In genomic region chr5:104244261-104244660, GRCm38 (mm10) we compare ENCODE assay signal across 20 mouse cellular contexts. TPM values are rescaled to one million over a fixed set of nuclear protein-coding genes. Genes with fewer than 3 reads are reported as not detected.
A peak's percentile ranks its signal among the peaks of the same experiment; 100 is the strongest.
DNase-seq lines count a peak whose midpoint lies in the region; ATAC-seq and TF ChIP-seq lines count a peak whose summit lies in the region.
"Had no signal": no experiment of that assay in that cellular context is flagged by ENCODE, and none has a peak within 500 bp of the region (broad histone marks: within the 10 kb centered on the region; RNA-seq: fewer than 3 reads in every experiment).

No protein-coding gene starts in this region.

- 15% methylated on average over 2 of the region's 2 CpGs for WGBS in intestine, embryonic 15.5 days
- 11% methylated on average over 2 of the region's 2 CpGs for WGBS in intestine, postnatal 0 days
- WGBS in intestine, embryonic 16.5 days: 23% methylated on average over 2 of the region's 2 CpGs

- H3K4me2 ChIP-seq in intestine, embryonic 15.5 days (replicated peaks): no peak overlapping the region
- no peak overlapping the region for H3K4me2 ChIP-seq in intestine, postnatal 0 days (replicated peaks; ENCODE audit: low read depth)
- no peak overlapping the region for H3K4me2 ChIP-seq in intestine, embryonic 16.5 days (ENCODE audit: low read depth, low read length)

- H3K27ac ChIP-seq in intestine, embryonic 15.5 days: no peak overlapping the region
- H3K27ac ChIP-seq in intestine, postnatal 0 days (ENCODE audit: low read depth, low read length): no peak overlapping the region
- H3K27ac ChIP-seq in intestine, embryonic 16.5 days (ENCODE audit: low read length): no peak overlapping the region

- DNase-seq in retina, postnatal 1 day: no peak
- DNase-seq: adrenal gland, adult 2 months; adrenal gland, adult 8-10 months; adrenal gland, postnatal 10 days; adrenal gland, postnatal 14 days; adrenal gland, postnatal 25 days; adrenal gland, postnatal 36 days; B cell, adult 2 months; cerebellum, adult 11 months; cerebellum, adult 11-12 months; cerebellum, adult 18-20 months had no signal

- no peak overlapping the region for H3K9ac ChIP-seq in intestine, embryonic 15.5 days
- H3K9ac ChIP-seq in intestine, postnatal 0 days (ENCODE audit: low read depth, low read length): no peak overlapping the region
- no peak overlapping the region for H3K9ac ChIP-seq in intestine, embryonic 16.5 days (ENCODE audit: low read depth, low read length)

- no peaks in the 10 kb centered on the region for H3K4me1 ChIP-seq in intestine, embryonic 15.5 days (replicated peaks)
- no peaks in the 10 kb centered on the region for H3K4me1 ChIP-seq in intestine, postnatal 0 days (replicated peaks; ENCODE audit: control insufficient read depth, insufficient read depth, low read length)
- no peaks in the 10 kb centered on the region for H3K4me1 ChIP-seq in intestine, embryonic 16.5 days (ENCODE audit: control insufficient read depth, insufficient read depth, low read length)

- H3K9me3 ChIP-seq in intestine, embryonic 15.5 days: no peaks in the 10 kb centered on the region
- H3K9me3 ChIP-seq in intestine, postnatal 0 days (ENCODE audit: control insufficient read depth): no peaks in the 10 kb centered on the region
- H3K9me3 ChIP-seq in intestine, embryonic 16.5 days (ENCODE audit: control insufficient read depth, low read length): no peaks in the 10 kb centered on the region

- H3K27me3 ChIP-seq in intestine, embryonic 15.5 days (replicated peaks): no peaks in the 10 kb centered on the region
- no peaks in the 10 kb centered on the region; the same call in 1 of the 2 replicates for H3K27me3 ChIP-seq in intestine, postnatal 0 days (replicated peaks; ENCODE audit: control insufficient read depth, insufficient read depth, low read length)
- no peaks in the 10 kb centered on the region for H3K27me3 ChIP-seq in intestine, embryonic 16.5 days (replicated peaks; ENCODE audit: control insufficient read depth, insufficient read depth, low read length)
- H3K27me3 ChIP-seq: CH12.LX had no signal

- no peak overlapping the region for H3K4me3 ChIP-seq in intestine, embryonic 15.5 days (replicated peaks)
- no peak overlapping the region for H3K4me3 ChIP-seq in intestine, postnatal 0 days (ENCODE audit: low read depth, low read length)
- no peak overlapping the region for H3K4me3 ChIP-seq in intestine, embryonic 16.5 days (ENCODE audit: low read length)

- no peaks in the 10 kb centered on the region for H3K36me3 ChIP-seq in intestine, embryonic 15.5 days
- no peaks in the 10 kb centered on the region for H3K36me3 ChIP-seq in intestine, postnatal 0 days (ENCODE audit: control insufficient read depth, insufficient read depth)
- no peaks in the 10 kb centered on the region for H3K36me3 ChIP-seq in intestine, embryonic 16.5 days (ENCODE audit: control insufficient read depth, insufficient read depth, low read length)
- H3K36me3 ChIP-seq: G1E had no signal

- peak; percentile 78 for ATAC-seq in intestine, embryonic 15.5 days
- no peak for ATAC-seq in intestine, postnatal 0 days
- peak; percentile 74 for ATAC-seq in intestine, embryonic 16.5 days
- ATAC-seq: activated CD4-positive, CD25-positive, alpha-beta regulatory T cell, adult 4 months; CD4-positive, CD25-positive, alpha-beta regulatory T cell, adult 4 months; Patski had no signal

- TF ChIP-seq CTCF in intestine, postnatal 0 days (IDR thresholded peaks at IDR 0.05; ENCODE audit: low read depth): no peak

RNA-seq across cellular contexts. Expression of gene Dmp1, which starts 41.8 kb away (rescaled TPM):
- 0.61 and 0.72 TPM in 2 replicates for polyA plus RNA-seq in intestine, embryonic 15.5 days (2015; fragmentation: Nextera tagmentation; extraction: Ambion mirVana)
- 0.30 and 0.34 TPM in 2 replicates for polyA plus RNA-seq in intestine, postnatal 0 days (2015; fragmentation: Nextera tagmentation; extraction: Ambion mirVana)
- polyA plus RNA-seq in intestine, embryonic 16.5 days (2015; fragmentation: Nextera tagmentation; extraction: Ambion mirVana): 0.66 and 0.77 TPM in 2 replicates
- polyA plus RNA-seq: activated CD4-positive, CD25-positive, alpha-beta regulatory T cell, adult 4 months; adrenal gland, adult 2 months; CD4-positive, CD25-positive, alpha-beta regulatory T cell, adult 4 months; G1E; Patski had no signal

RNA-seq across cellular contexts. Expression of gene Ibsp, which starts 54.7 kb away (rescaled TPM):
- 0.13 TPM in 1 of 2 replicates, not detected in the other for polyA plus RNA-seq in intestine, embryonic 15.5 days (2015; fragmentation: Nextera tagmentation; extraction: Ambion mirVana)
- polyA plus RNA-seq in intestine, postnatal 0 days (2015; fragmentation: Nextera tagmentation; extraction: Ambion mirVana): not detected in 2 replicates
- 0.16 TPM in 1 of 2 replicates, not detected in the other for polyA plus RNA-seq in intestine, embryonic 16.5 days (2015; fragmentation: Nextera tagmentation; extraction: Ambion mirVana)
- polyA plus RNA-seq: activated CD4-positive, CD25-positive, alpha-beta regulatory T cell, adult 4 months; adrenal gland, adult 2 months; C2C12; CD4-positive, CD25-positive, alpha-beta regulatory T cell, adult 4 months; G1E; Patski had no signal
